Mouse (Mus musculus) MEL (cell line): ENCODE results near the gene Rinl. TPM values are rescaled to one million over a fixed set of nuclear protein-coding genes. Genes with fewer than 3 reads are reported as not detected.

ENCODE experiments used
- DNase-seq: peaks from one replicate; pipeline ENCODE4 v3.0.0; 2011; ENCODE audit warnings: low read depth, low spot score
- H3K27ac ChIP-seq: 2 replicates; pipeline ENCODE4 v1.5.1; 2012; ENCODE audit warnings: low read depth, mild to moderate bottlenecking, control low read depth, low read length, moderate library complexity; ENCODE audit not compliant: control insufficient read depth
- H3K27me3 ChIP-seq, 2 experiments: fragments of 150-350 bp in 1 of 2; sonication (generic) in 1 of 2; 2 replicates each; pipeline ENCODE4 v1.6.1; 2012; ENCODE audit warnings: low read length in 2 of 2, mild to moderate bottlenecking in 2 of 2, improper control_type of control experiment in 1 of 2, moderate library complexity in 1 of 2; ENCODE audit not compliant: insufficient read depth in 2 of 2, control insufficient read depth in 1 of 2
- H3K36me3 ChIP-seq, 2 experiments: 2 replicates each; pipeline ENCODE4 v1.6.1; 2012 to 2014; ENCODE audit warnings: low read length in 2 of 2, improper control_type of control experiment in 1 of 2, inconsistent platforms in 1 of 2, mild to moderate bottlenecking in 1 of 2; ENCODE audit not compliant: insufficient read depth in 2 of 2, control insufficient read depth in 1 of 2
- H3K4me1 ChIP-seq, 2 experiments: fragments of 150-350 bp in 1 of 2; sonication (generic) in 1 of 2; 2 replicates each; pipeline ENCODE4 v1.6.1; 2012; ENCODE audit warnings: low read length in 2 of 2, improper control_type of control experiment in 1 of 2, mild to moderate bottlenecking in 1 of 2; ENCODE audit not compliant: insufficient read depth in 2 of 2, control insufficient read depth in 1 of 2
- H3K4me3 ChIP-seq, 2 experiments: fragments of 150-350 bp in 1 of 2; sonication (generic) in 1 of 2; 2 replicates each; pipeline ENCODE4 v1.5.1; 2012; ENCODE audit warnings: low read depth in 2 of 2, low read length in 2 of 2, mild to moderate bottlenecking in 2 of 2, moderate library complexity in 2 of 2, control low read depth in 1 of 2, improper control_type of control experiment in 1 of 2; ENCODE audit not compliant: control insufficient read depth in 1 of 2, insufficient read depth in 1 of 2
- H3K79me2 ChIP-seq: 2 replicates; pipeline ENCODE4 v1.6.1; 2012; ENCODE audit warnings: mild to moderate bottlenecking, low read length, moderate library complexity; ENCODE audit not compliant: control insufficient read depth, poor library complexity, insufficient read depth
- H3K9ac ChIP-seq: 2 replicates; pipeline ENCODE4 v1.6.1; 2012; ENCODE audit warnings: low read depth, mild to moderate bottlenecking, control low read depth, low read length, moderate library complexity; ENCODE audit not compliant: control insufficient read depth, poor library complexity, severe bottlenecking
- H3K9me3 ChIP-seq: fragments of 150-350 bp; sonication (generic); replicated peaks from 2 replicates; pipeline ENCODE4 v1.6.1; 2012; ENCODE audit warnings: mild to moderate bottlenecking, low read length, improper control_type of control experiment, moderate library complexity; ENCODE audit not compliant: insufficient read depth
- CHD1 ChIP-seq: IDR thresholded peaks from 2 replicates; pipeline ENCODE4 v1.6.1; 2012; ENCODE audit warnings: low read depth, mild to moderate bottlenecking, inconsistent platforms, low read length, improper control_type of control experiment
- ELF1 ChIP-seq: IDR thresholded peaks from 2 replicates; pipeline ENCODE4 v1.6.1; 2014; ENCODE audit warnings: low read depth, mild to moderate bottlenecking, inconsistent platforms, low read length, improper control_type of control experiment, moderate library complexity
- ETS1 ChIP-seq: IDR thresholded peaks from 2 replicates; pipeline ENCODE4 v1.6.1; 2012; ENCODE audit warnings: low read depth, mild to moderate bottlenecking, inconsistent platforms, low read length, improper control_type of control experiment, moderate library complexity
- GABPA ChIP-seq: IDR thresholded peaks from 2 replicates; pipeline ENCODE4 v1.6.1; 2012; ENCODE audit warnings: low read depth, mild to moderate bottlenecking, inconsistent platforms, low read length, improper control_type of control experiment, moderate library complexity
- GATA1 ChIP-seq: IDR thresholded peaks from 2 replicates; pipeline ENCODE4 v1.6.1; 2011; ENCODE audit warnings: low read depth, low read length, improper control_type of control experiment
- KAT2A ChIP-seq: conservative IDR thresholded peaks from 2 replicates; pipeline ENCODE4 v1.6.1; 2012; ENCODE audit warnings: low read depth, low read length, improper control_type of control experiment, inconsistent platforms
- MXI1 ChIP-seq: IDR thresholded peaks from 2 replicates; pipeline ENCODE4 v1.6.1; 2011; ENCODE audit warnings: mild to moderate bottlenecking, low read depth, low read length, improper control_type of control experiment
- MYB ChIP-seq: IDR thresholded peaks from 2 replicates; pipeline ENCODE4 v1.6.1; 2011; ENCODE audit warnings: mild to moderate bottlenecking, low read depth, low read length, improper control_type of control experiment
- POLR2A ChIP-seq, 2 experiments: IDR thresholded peaks; 2 replicates each; pipeline ENCODE4 v1.6.1; 2011 to 2012; ENCODE audit warnings: low read length in 2 of 2, mild to moderate bottlenecking in 2 of 2, control low read depth in 1 of 2, improper control_type of control experiment in 1 of 2, low read depth in 1 of 2, moderate library complexity in 1 of 2; ENCODE audit not compliant: control insufficient read depth in 1 of 2, insufficient read depth in 1 of 2, poor library complexity in 1 of 2
- POLR2AphosphoS2 ChIP-seq: IDR thresholded peaks from 2 replicates; pipeline ENCODE4 v1.6.1; 2011; ENCODE audit warnings: low read length, improper control_type of control experiment
- POLR2AphosphoS5 ChIP-seq: IDR thresholded peaks from 2 replicates; pipeline ENCODE4 v1.6.1; 2012; ENCODE audit warnings: low read depth, borderline replicate concordance, mild to moderate bottlenecking, inconsistent platforms, low read length, moderate library complexity, mixed read lengths
- RCOR1 ChIP-seq: IDR thresholded peaks from 2 replicates; pipeline ENCODE4 v1.6.1; 2012; ENCODE audit warnings: low read depth, mild to moderate bottlenecking, inconsistent platforms, low read length, improper control_type of control experiment
- TCF12 ChIP-seq: IDR thresholded peaks from 2 replicates; pipeline ENCODE4 v1.6.1; 2014; ENCODE audit warnings: low read depth, mild to moderate bottlenecking, inconsistent platforms, low read length, improper control_type of control experiment, moderate library complexity
- USF2 ChIP-seq, 2 experiments: IDR thresholded peaks; 2 replicates each; pipeline ENCODE4 v1.6.1; 2011 to 2012; ENCODE audit warnings: improper control_type of control experiment in 2 of 2, low read length in 2 of 2, borderline replicate concordance in 1 of 2, inconsistent platforms in 1 of 2, low read depth in 1 of 2, mild to moderate bottlenecking in 1 of 2; ENCODE audit not compliant: insufficient read depth in 1 of 2
- ZC3H11A ChIP-seq: IDR thresholded peaks from 2 replicates; pipeline ENCODE4 v1.6.1; 2012; ENCODE audit warnings: low read depth, mild to moderate bottlenecking, inconsistent platforms, low read length, improper control_type of control experiment
- ZMIZ1 ChIP-seq: IDR thresholded peaks from 2 replicates; pipeline ENCODE4 v1.6.1; 2012; ENCODE audit warnings: low read depth, mild to moderate bottlenecking, inconsistent platforms, low read length, improper control_type of control experiment, moderate library complexity
- ZNF384 ChIP-seq: IDR thresholded peaks from 2 replicates; pipeline ENCODE4 v1.6.1; 2012; ENCODE audit warnings: low read depth, mild to moderate bottlenecking, inconsistent platforms, low read length, improper control_type of control experiment
- polyA plus RNA-seq, 2 experiments: library from polyadenylated mRNA; stranded (reverse) in 1 of 2; unstranded in 1 of 2; fragments of >175 nt in 1 of 2; fragments of >200 nt in 1 of 2; gene quantifications; 2 replicates each; pipeline versions ENCODE4 v1.2.1 to v1.2.4; 2012; ENCODE audit warnings: low replicate concordance in 2 of 2, low read depth in 1 of 2; ENCODE audit not compliant: insufficient read length in 2 of 2, insufficient read depth in 1 of 2, missing spikeins in 1 of 2
- total RNA-seq: library from RNA; depleted of rRNA; stranded (reverse); fragments of 300-350 nt; gene quantifications from 2 replicates; pipeline ENCODE4 v1.2.3, GENCODE M21; 2012

Rinl gene
- total and polyA plus RNA-seq, 3 experiments, result 39.9 to 63.9 TPM; not detected in 1

GRCm38 (mm10) chr7:28818861-28819452 lies 30.2 kb downstream of the Rinl start (continued):
- TF ChIP-seq POLR2A (IDR thresholded peaks at IDR 0.05; ENCODE audit: control insufficient read depth in 1 of 2, insufficient read depth in 1 of 2, low read depth in 1 of 2, low read length in 2 of 2, poor library complexity in 1 of 2) (0 out of 4 replicates have a peak, but pooled peaks of 1 of the 2 experiments have one; percentile 13), POLR2AphosphoS5 (no peak), MXI1 (0 out of 2 replicates have a peak, but pooled peaks have one; percentile 20)

- TF ChIP-seq USF2 (IDR thresholded peaks at IDR 0.05; ENCODE audit: borderline replicate concordance in 1 of 2, insufficient read depth in 1 of 2, low read depth in 1 of 2, low read length in 2 of 2) (no peak), POLR2AphosphoS2 (peak; percentile 66; the same call in 1 of the 2 replicates), ZMIZ1 (no peak), MXI1 (0 out of 2 replicates have a peak, but pooled peaks have one; percentile 27), MYB (no peak), POLR2A (IDR thresholded peaks at IDR 0.05; ENCODE audit: control insufficient read depth in 1 of 2, insufficient read depth in 1 of 2, low read depth in 1 of 2, low read length in 2 of 2, poor library complexity in 1 of 2) (0 out of 4 replicates have a peak, but pooled peaks of 1 of the 2 experiments have one; percentile 11)
- Histone ChIP-seq H3K4me1 (peaks cover 21 to 83% of the 10 kb centered on the region in 2 experiments), H3K79me2 (peaks cover 26% of the 10 kb centered on the region), H3K4me3 (no peak overlapping the region), H3K9me3 (no peaks in the 10 kb centered on the region), H3K36me3 (peaks cover 43 to 95% of the 10 kb centered on the region in 2 experiments), H3K9ac (no peak overlapping the region), H3K27ac (peak overlapping the region; percentile 72), H3K27me3 (no peaks in the 10 kb centered on the region)
- no peak for DNase-seq
Measured at GRCm38 (mm10) chr7:28819571-28819970, 30.8 kb downstream of the Rinl start.

GRCm38 (mm10) chr7:28820358-28821260 lies 31.8 kb downstream of the Rinl start:
- Histone ChIP-seq H3K9me3 (no peaks in the 10 kb centered on the region), H3K27me3 (no peaks in the 10 kb centered on the region), H3K9ac (0 out of 2 replicates have a peak overlapping the region, but pooled peaks have one; percentile 13), H3K79me2 (peaks cover 19% of the 10 kb centered on the region), H3K4me1 (peaks cover 18 to 77% of the 10 kb centered on the region in 2 experiments), H3K27ac (peak overlapping the region; percentile 72), H3K36me3 (peaks cover 35 to 88% of the 10 kb centered on the region in 2 experiments), H3K4me3 (no peak overlapping the region)
- no peak for DNase-seq
- no peak for TF ChIP-seq POLR2AphosphoS5
- TF ChIP-seq GATA1, result peak; percentile 68
- TF ChIP-seq POLR2A (IDR thresholded peaks at IDR 0.05; ENCODE audit: control insufficient read depth in 1 of 2, insufficient read depth in 1 of 2, low read depth in 1 of 2, low read length in 2 of 2, poor library complexity in 1 of 2), result peak in 1 of 2 experiments; percentile 11; a peak in 1 of 4 replicates
- TF ChIP-seq ZC3H11A, result no peak
- TF ChIP-seq ETS1, result no peak
- TF ChIP-seq KAT2A, result no peak
- no peak for TF ChIP-seq ZNF384
- TF ChIP-seq RCOR1, result no peak
- no peak for TF ChIP-seq CHD1
- no peak for TF ChIP-seq TCF12
- no peak for TF ChIP-seq GABPA
- TF ChIP-seq ELF1, result no peak
- TF ChIP-seq MXI1, result 0 out of 2 replicates have a peak, but pooled peaks have one; percentile 17
